Mouse (Mus musculus) limb, embryonic 14.5 days (tissue): ENCODE data around the gene Lrrfip2. TPM values are rescaled to one million over a fixed set of nuclear protein-coding genes. Genes with fewer than 3 reads are reported as not detected.

ENCODE experiments used
- ATAC-seq: fragments of 200-750 bp; cut with Nextera tagmentation; 2 replicates; pipeline ENCODE4 v1.8.0; 2017; ENCODE audit warnings: low read depth, moderate number of reproducible peaks, moderate TSS enrichment; ENCODE audit not compliant: low FRiP score
- DNase-seq: peaks from one replicate; pipeline ENCODE4 v3.0.0-alpha.2; 2015; ENCODE audit warnings: low spot score
- H3K27ac ChIP-seq: fragments of 300-500 bp; sonication (generic); replicated peaks from 2 replicates; pipeline ENCODE4 v1.5.1; 2014; ENCODE audit warnings: low read depth, mild to moderate bottlenecking, low read length, moderate library complexity, mixed read lengths
- H3K27me3 ChIP-seq: fragments of 300-500 bp; sonication (generic); 2 replicates; pipeline ENCODE4 v1.6.1; 2014; ENCODE audit warnings: low read length, mixed read lengths; ENCODE audit not compliant: control insufficient read depth, insufficient read depth
- H3K36me3 ChIP-seq: fragments of 300-500 bp; sonication (generic); 2 replicates; pipeline ENCODE4 v1.6.1; 2014; ENCODE audit warnings: mild to moderate bottlenecking, low read length, moderate library complexity, mixed read lengths; ENCODE audit not compliant: control insufficient read depth, insufficient read depth
- H3K4me1 ChIP-seq: fragments of 300-500 bp; sonication (generic); 2 replicates; pipeline ENCODE4 v1.6.1; 2014; ENCODE audit warnings: antibody characterized with exemption, low read length, mixed read lengths; ENCODE audit not compliant: control insufficient read depth, insufficient read depth
- H3K4me2 ChIP-seq: fragments of 300-500 bp; sonication (generic); replicated peaks from 2 replicates; pipeline ENCODE4 v1.6.1; 2014; ENCODE audit warnings: low read depth, mild to moderate bottlenecking, low read length, moderate library complexity; ENCODE audit not compliant: severe bottlenecking
- H3K4me3 ChIP-seq: fragments of 300-500 bp; sonication (generic); replicated peaks from 2 replicates; pipeline ENCODE4 v1.5.1; 2014; ENCODE audit warnings: low read length
- H3K9ac ChIP-seq: fragments of 300-500 bp; sonication (generic); 2 replicates; pipeline ENCODE4 v1.6.1; 2014; ENCODE audit warnings: mild to moderate bottlenecking, low read depth, low read length, moderate library complexity; ENCODE audit not compliant: severe bottlenecking
- H3K9me3 ChIP-seq: fragments of 300-500 bp; sonication (generic); 2 replicates; pipeline ENCODE4 v1.6.1; 2016; ENCODE audit warnings: low read length; ENCODE audit not compliant: control insufficient read depth
- POLR2A ChIP-seq: fragments of 200-500 bp; IDR thresholded peaks from 2 replicates; pipeline ENCODE4 v1.8.0; 2012; ENCODE audit warnings: inconsistent platforms, mild to moderate bottlenecking, moderate library complexity, borderline replicate concordance; ENCODE audit not compliant: insufficient read depth, insufficient read length; ENCODE audit errors: extremely low read depth
- WGBS: fragments of 180-500 bp; shearing (Covaris S2); extraction: QIAGEN DNeasy Blood & Tissue Kit; methylation state at CpG from one replicate; pipeline ENCODE4 v1.1.7; 2014; 5-methylcytosine and 5-hydroxymethylcytosine counted together
- polyA plus RNA-seq, 2 experiments: library from polyadenylated mRNA; depleted of rRNA in 1 of 2; stranded (reverse) in 1 of 2; unstranded in 1 of 2; fragments of >200 nt; fragmentation: Nextera tagmentation in 1 of 2; extraction: Ambion mirVana in 1 of 2; gene quantifications; 2 replicates each; pipeline versions ENCODE4 v1.2.1 to v1.2.3; 2012 to 2014

Lrrfip2 gene
- polyA plus RNA-seq, 2 experiments: 36.6 to 37.4 TPM

- no peak for ATAC-seq
- Histone ChIP-seq H3K4me3 (no peak overlapping the region), H3K9me3 (no peaks in the 10 kb centered on the region), H3K27me3 (no peaks in the 10 kb centered on the region), H3K36me3 (no peaks in the 10 kb centered on the region), H3K4me2 (no peak overlapping the region), H3K27ac (no peak overlapping the region), H3K4me1 (no peaks in the 10 kb centered on the region), H3K9ac (no peak overlapping the region)
- 76% methylated on average over 16 of the region's 16 CpGs for WGBS
- DNase-seq: no peak
- no peak for TF ChIP-seq POLR2A
Measured at GRCm38 (mm10) chr9:111096419-111097326, 20.7 kb upstream of the Lrrfip2 start.

GRCm38 (mm10) chr9:111097543-111097942 lies 19.8 kb upstream of the Lrrfip2 start:
- TF ChIP-seq POLR2A: no peak

GRCm38 (mm10) chr9:111100406-111100805 lies 17.0 kb upstream of the Lrrfip2 start:
- no peaks in the 10 kb centered on the region for H3K4me1 ChIP-seq
- no peak overlapping the region for H3K4me2 ChIP-seq
- no peaks in the 10 kb centered on the region for H3K9me3 ChIP-seq
- no peak for TF ChIP-seq POLR2A
- no peak for DNase-seq
- no peaks in the 10 kb centered on the region for H3K27me3 ChIP-seq
- no peak overlapping the region for H3K27ac ChIP-seq
- H3K9ac ChIP-seq: no peak overlapping the region
- 93% methylated on average over 3 of the region's 3 CpGs for WGBS
- peak; percentile 50; the same call in 1 of the 2 replicates for ATAC-seq
- H3K36me3 ChIP-seq: no peaks in the 10 kb centered on the region
- no peak overlapping the region for H3K4me3 ChIP-seq

More at GRCm38 (mm10) chr9:111097543-111097942, 19.8 kb upstream of the Lrrfip2 start:
- no peak overlapping the region for H3K4me3 ChIP-seq
- no peaks in the 10 kb centered on the region for H3K4me1 ChIP-seq
- ATAC-seq (no peak), DNase-seq (no peak)
- WGBS: 58% methylated on average over 6 of the region's 6 CpGs
- no peak overlapping the region for H3K27ac ChIP-seq
- no peak overlapping the region for H3K4me2 ChIP-seq
- H3K9me3 ChIP-seq: no peaks in the 10 kb centered on the region
- no peaks in the 10 kb centered on the region for H3K36me3 ChIP-seq
- H3K9ac ChIP-seq: no peak overlapping the region
- no peaks in the 10 kb centered on the region for H3K27me3 ChIP-seq

- H3K9me3 ChIP-seq: no peaks in the 10 kb centered on the region
- no peaks in the 10 kb centered on the region for H3K27me3 ChIP-seq
- no peak overlapping the region for H3K9ac ChIP-seq
- no peak overlapping the region for H3K27ac ChIP-seq
- no peak for DNase-seq
- H3K4me2 ChIP-seq: no peak overlapping the region
- no peaks in the 10 kb centered on the region for H3K36me3 ChIP-seq
- no peak for ATAC-seq
- TF ChIP-seq POLR2A: no peak
- H3K4me3 ChIP-seq: no peak overlapping the region
- WGBS: 84% methylated on average over 5 of the region's 5 CpGs
- H3K4me1 ChIP-seq: no peaks in the 10 kb centered on the region
Measured at GRCm38 (mm10) chr9:111103293-111103692, 14.1 kb upstream of the Lrrfip2 start.

GRCm38 (mm10) chr9:111103893-111104292 lies 13.5 kb upstream of the Lrrfip2 start:
- TF ChIP-seq POLR2A: no peak
- no peaks in the 10 kb centered on the region for H3K4me1 ChIP-seq
- no peaks in the 10 kb centered on the region for H3K9me3 ChIP-seq
- ATAC-seq (no peak), DNase-seq (no peak)
- H3K27ac ChIP-seq: no peak overlapping the region
- WGBS: 83% methylated on average over 5 of the region's 5 CpGs
- H3K4me2 ChIP-seq: no peak overlapping the region
- H3K27me3 ChIP-seq: no peaks in the 10 kb centered on the region
- H3K4me3 ChIP-seq: no peak overlapping the region
- no peaks in the 10 kb centered on the region for H3K36me3 ChIP-seq
- H3K9ac ChIP-seq: no peak overlapping the region

GRCm38 (mm10) chr9:111107863-111108262 lies 9.5 kb upstream of the Lrrfip2 start:
- no peaks in the 10 kb centered on the region for H3K9me3 ChIP-seq
- H3K4me3 ChIP-seq: no peak overlapping the region
- H3K4me1 ChIP-seq: no peaks in the 10 kb centered on the region
- no peak overlapping the region for H3K27ac ChIP-seq
- H3K4me2 ChIP-seq: no peak overlapping the region
- DNase-seq (no peak), ATAC-seq (no peak)
- no peaks in the 10 kb centered on the region for H3K36me3 ChIP-seq
- H3K27me3 ChIP-seq: no peaks in the 10 kb centered on the region
- 69% methylated on average over 3 of the region's 3 CpGs for WGBS
- H3K9ac ChIP-seq: no peak overlapping the region
- TF ChIP-seq POLR2A: no peak
